Mouse (Mus musculus) ES-E14 (cell line): ENCODE results near the gene Rhot1. TPM values are rescaled to one million over a fixed set of nuclear protein-coding genes. Genes with fewer than 3 reads are reported as not detected.
A peak's percentile ranks its signal among the peaks of the same experiment; 100 is the strongest.

Source experiments
- DNase-seq: peaks from one replicate; pipeline ENCODE4 v3.0.0-alpha.2; 2013; ENCODE audit warnings: low read depth, low spot score
- H3K27ac ChIP-seq: 2 replicates; pipeline ENCODE4 v1.5.1; 2012; ENCODE audit warnings: low read depth, mild to moderate bottlenecking, low read length, moderate library complexity, mixed read lengths; ENCODE audit not compliant: poor library complexity, insufficient read depth, severe bottlenecking
- H3K36me3 ChIP-seq: 2 replicates; pipeline ENCODE4 v1.6.1; 2012; ENCODE audit warnings: mild to moderate bottlenecking, low read length, moderate library complexity, mixed read lengths; ENCODE audit not compliant: control insufficient read depth, poor library complexity, insufficient read depth, severe bottlenecking
- H3K4me1 ChIP-seq, 2 experiments: fragments of 150-350 bp in 1 of 2; sonication (generic) in 1 of 2; 2 replicates each; pipeline ENCODE4 v1.6.1; 2012; ENCODE audit warnings: low read length in 2 of 2, mild to moderate bottlenecking in 1 of 2, mixed read lengths in 1 of 2; ENCODE audit not compliant: control insufficient read depth in 2 of 2, insufficient read depth in 2 of 2, poor library complexity in 1 of 2
- H3K4me3 ChIP-seq, 2 experiments: fragments of 150-350 bp in 1 of 2; sonication (generic) in 1 of 2; 2 replicates each; pipeline ENCODE4 v1.5.1; 2012; ENCODE audit warnings: low read length in 2 of 2, low read depth in 1 of 2, mild to moderate bottlenecking in 1 of 2, mixed read lengths in 1 of 2; ENCODE audit not compliant: insufficient read depth in 1 of 2, poor library complexity in 1 of 2, severe bottlenecking in 1 of 2
- H3K9ac ChIP-seq: 2 replicates; pipeline ENCODE4 v1.6.1; 2012; ENCODE audit warnings: low read depth, mild to moderate bottlenecking, low read length, mixed read lengths; ENCODE audit not compliant: poor library complexity, insufficient read depth, severe bottlenecking
- H3K9me3 ChIP-seq: fragments of 150-350 bp; sonication (generic); 2 replicates; pipeline ENCODE4 v1.6.1; 2012; ENCODE audit warnings: low read depth, mild to moderate bottlenecking, low read length; ENCODE audit not compliant: control insufficient read depth, insufficient read depth
- CHD2 ChIP-seq: IDR thresholded peaks from 2 replicates; pipeline ENCODE4 v1.6.1; 2014; ENCODE audit warnings: mild to moderate bottlenecking, low read depth, low read length, inconsistent platforms
- HCFC1 ChIP-seq: IDR thresholded peaks from 2 replicates; pipeline ENCODE4 v1.6.1; 2012; ENCODE audit warnings: low read length, inconsistent platforms, borderline replicate concordance; ENCODE audit not compliant: insufficient read depth
- MAFK ChIP-seq: IDR thresholded peaks from 2 replicates; pipeline ENCODE4 v1.6.1; 2014; ENCODE audit warnings: mild to moderate bottlenecking, low read depth, low read length, inconsistent platforms; ENCODE audit not compliant: insufficient read depth
- ZC3H11A ChIP-seq: IDR thresholded peaks from 2 replicates; pipeline ENCODE4 v1.6.1; 2012; ENCODE audit warnings: low read depth, mild to moderate bottlenecking, inconsistent platforms, low read length, borderline replicate concordance
- ZNF384 ChIP-seq: IDR thresholded peaks from 2 replicates; pipeline ENCODE4 v1.6.1; 2012; ENCODE audit warnings: low read depth, low read length, inconsistent platforms
- in situ Hi-C, 2 experiments: fragments of 600-800 bp; cut with MboI; formaldehyde crosslinking; loops; one replicate each; pipeline ENCODE4 v1.15.1; 2025; ENCODE audit warnings: low sequenced_read_pairs in 2 of 2, inconsistent platforms in 1 of 2; ENCODE audit not compliant: unreplicated experiment in 2 of 2
- total RNA-seq: library from RNA; depleted of rRNA; stranded (reverse); fragments of 300-350 nt; gene quantifications from 2 replicates; pipeline ENCODE4 v1.2.3, GENCODE M21; 2012

Rhot1 gene
- total RNA-seq, 1 experiment: 38.8 TPM

DNA sequence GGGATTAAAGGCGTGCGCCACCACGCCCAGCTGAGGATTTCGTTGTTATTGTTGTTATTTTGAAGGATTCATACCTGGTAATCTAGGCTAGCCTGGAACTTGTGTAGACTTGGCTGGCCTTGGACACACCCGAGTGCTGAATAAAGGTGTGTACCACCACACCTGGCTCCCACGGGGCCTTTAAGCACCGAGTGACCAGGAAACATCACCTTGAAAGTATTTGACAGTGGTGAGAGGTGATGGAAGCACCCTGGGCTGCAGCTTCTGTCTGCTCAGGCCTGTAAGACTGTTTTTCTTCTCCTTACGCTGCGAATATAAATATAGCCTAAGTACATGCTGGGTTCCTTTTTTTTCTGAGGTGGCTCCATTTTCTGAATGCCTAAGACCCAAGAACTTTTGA is 40.7 kb upstream of the Rhot1 start:
- no peak overlapping the region for H3K9ac ChIP-seq
- peaks cover 9 to 13% of the 10 kb centered on the region in 2 experiments for H3K4me1 ChIP-seq
- no peak overlapping the region for H3K4me3 ChIP-seq
- H3K36me3 ChIP-seq: no peaks in the 10 kb centered on the region
- in situ Hi-C loops: no loop called here
- DNase-seq: no peak
- H3K9me3 ChIP-seq: no peaks in the 10 kb centered on the region
- no peak for TF ChIP-seq ZC3H11A
- TF ChIP-seq ZNF384: no peak
- no peak for TF ChIP-seq MAFK
- TF ChIP-seq CHD2: no peak
- no peak for TF ChIP-seq HCFC1
- no peak overlapping the region for H3K27ac ChIP-seq

DNA sequence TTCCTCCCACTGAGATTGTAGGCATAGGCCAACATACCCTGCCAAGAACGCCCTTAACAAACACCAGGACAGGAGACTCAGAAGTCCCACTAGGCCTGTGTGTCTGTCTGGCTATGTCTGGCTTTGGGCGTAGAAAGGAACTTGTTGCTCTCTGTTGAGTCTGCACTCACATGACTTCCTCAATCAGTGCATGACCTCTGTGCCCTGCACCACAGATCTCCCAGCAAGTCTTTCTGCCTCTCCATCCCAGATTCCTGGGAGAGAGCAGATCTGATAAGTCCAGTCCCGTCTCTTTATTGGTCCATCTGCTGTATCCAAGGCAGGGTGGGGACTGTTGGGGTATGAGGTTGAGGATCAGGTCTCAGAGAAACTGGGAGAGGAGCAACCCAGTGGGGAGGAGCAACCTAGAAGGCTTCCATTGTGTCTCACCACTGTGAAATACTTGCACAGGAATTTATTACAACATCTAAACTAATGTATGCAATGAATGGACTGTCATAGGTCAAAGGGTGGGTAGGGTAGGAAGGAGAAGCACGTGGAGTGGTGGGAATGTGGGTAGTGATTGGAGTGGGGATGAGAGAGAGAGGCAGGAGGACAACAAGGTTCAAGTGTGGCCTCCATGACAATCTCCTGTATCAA is 40.1 kb upstream of the Rhot1 start:
- Histone ChIP-seq H3K27ac (no peak overlapping the region), H3K9me3 (no peaks in the 10 kb centered on the region), H3K36me3 (no peaks in the 10 kb centered on the region), H3K4me1 (peaks cover 9 to 10% of the 10 kb centered on the region in 2 experiments), H3K4me3 (no peak overlapping the region), H3K9ac (no peak overlapping the region)
- DNase-seq: no peak
- no peak for TF ChIP-seq MAFK
- TF ChIP-seq HCFC1: no peak
- TF ChIP-seq CHD2: no peak
- no peak for TF ChIP-seq ZNF384
- in situ Hi-C loops: no loop called here

GRCm38 (mm10) chr11:80169629-80170028 is 39.2 kb upstream of the Rhot1 start:
- no peaks in the 10 kb centered on the region for H3K36me3 ChIP-seq
- no peak for DNase-seq
- no peak for TF ChIP-seq MAFK
- no peak for TF ChIP-seq ZC3H11A
- no peak for TF ChIP-seq HCFC1
- no peak for TF ChIP-seq CHD2
- TF ChIP-seq ZNF384: no peak
- no peak overlapping the region for H3K4me3 ChIP-seq
- in situ Hi-C loops: no loop called here
- H3K9ac ChIP-seq: no peak overlapping the region
- H3K27ac ChIP-seq: no peak overlapping the region
- H3K9me3 ChIP-seq: no peaks in the 10 kb centered on the region
- peaks cover 9 to 14% of the 10 kb centered on the region in 2 experiments; a peak in 3 of 4 replicates for H3K4me1 ChIP-seq

DNA sequence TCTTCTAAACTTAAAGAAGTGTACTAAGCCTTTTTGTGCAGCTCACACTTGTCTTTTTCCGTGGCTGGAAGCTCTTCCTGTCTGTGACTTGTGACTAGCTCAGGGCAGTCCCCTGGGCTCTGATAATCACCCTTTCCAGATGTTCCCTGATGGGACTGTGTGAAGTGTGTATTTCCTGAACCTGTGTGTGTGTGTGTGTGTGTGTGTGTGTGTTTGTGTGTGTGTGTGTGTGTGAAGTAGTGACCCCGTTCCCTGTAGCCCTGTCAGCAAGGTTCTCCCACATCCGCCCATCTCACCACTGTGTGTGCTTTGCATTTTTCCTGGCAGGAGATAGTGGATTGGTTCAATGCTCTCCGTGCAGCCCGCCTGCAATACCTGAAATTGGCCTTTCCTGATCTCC is 38.5 kb upstream of the Rhot1 start:
- H3K4me1 ChIP-seq: peaks cover 11 to 15% of the 10 kb centered on the region in 2 experiments
- no peak overlapping the region for H3K9ac ChIP-seq
- no peak for TF ChIP-seq MAFK
- no peak for TF ChIP-seq ZC3H11A

GRCm38 (mm10) chr11:80171884-80172283 is 36.9 kb upstream of the Rhot1 start:
- no peak overlapping the region for H3K9ac ChIP-seq
- peak; percentile 82 for TF ChIP-seq MAFK
- no peak for TF ChIP-seq CHD2
- no peak for TF ChIP-seq ZNF384
- TF ChIP-seq HCFC1: no peak
- TF ChIP-seq ZC3H11A: no peak
- no peak overlapping the region for H3K27ac ChIP-seq
- no peak overlapping the region for H3K4me3 ChIP-seq
- H3K4me1 ChIP-seq: peaks cover 19 to 26% of the 10 kb centered on the region in 2 experiments
- no peaks in the 10 kb centered on the region for H3K9me3 ChIP-seq
- no peaks in the 10 kb centered on the region for H3K36me3 ChIP-seq
- no peak for DNase-seq
- in situ Hi-C loops: no loop called here

More for the DNA sequence above, 38.5 kb upstream of the Rhot1 start:
- in situ Hi-C loops: no loop called here
- Histone ChIP-seq H3K27ac (no peak overlapping the region), H3K36me3 (no peaks in the 10 kb centered on the region), H3K9me3 (no peaks in the 10 kb centered on the region), H3K4me3 (no peak overlapping the region)
- no peak for DNase-seq
